Mouse (Mus musculus) cerebellum, adult 2 months (tissue): Measurements from ENCODE around the gene Smox. TPM values are rescaled to one million over a fixed set of nuclear protein-coding genes. Genes with fewer than 3 reads are reported as not detected.

Experiments used
- DNase-seq, 2 experiments: peaks; one replicate each; pipeline ENCODE4 v3.0.0; 2021
- H3K27ac ChIP-seq: fragments of 200-500 bp; 2 replicates; pipeline ENCODE4 v1.5.1; 2012; ENCODE audit warnings: low read length, control low read depth, inconsistent platforms; ENCODE audit not compliant: insufficient read depth
- H3K27me3 ChIP-seq: fragments of 200-500 bp; 2 replicates; pipeline ENCODE4 v1.6.1; 2012; ENCODE audit warnings: inconsistent platforms, mild to moderate bottlenecking, low read length, moderate library complexity; ENCODE audit not compliant: control insufficient read depth, insufficient read depth
- H3K4me1 ChIP-seq: fragments of 200-500 bp; 2 replicates; pipeline ENCODE4 v1.6.1; 2011; ENCODE audit warnings: low read length; ENCODE audit not compliant: control insufficient read depth, insufficient read depth
- H3K4me3 ChIP-seq: fragments of 200-500 bp; replicated peaks from 2 replicates; pipeline ENCODE3; 2011; ENCODE audit warnings: mild to moderate bottlenecking, low read depth, low read length, control low read depth; ENCODE audit not compliant: insufficient read depth
- CTCF ChIP-seq: fragments of 200-500 bp; IDR thresholded peaks from 2 replicates; pipeline ENCODE4 v1.5.1; 2011; ENCODE audit warnings: low read depth, mild to moderate bottlenecking, control low read depth, low read length, moderate library complexity, borderline replicate concordance; ENCODE audit not compliant: insufficient read depth
- POLR2A ChIP-seq: fragments of 200-500 bp; IDR thresholded peaks from 2 replicates; pipeline ENCODE4 v1.6.1; 2011; ENCODE audit warnings: low read length, control low read depth, borderline replicate concordance; ENCODE audit not compliant: insufficient read depth
- WGBS: fragments of 180-500 bp; shearing (Covaris S2); methylation state at CpG from one replicate; pipeline ENCODE4 v1.1.7; 2018; 5-methylcytosine and 5-hydroxymethylcytosine counted together
- polyA plus RNA-seq: library from polyadenylated mRNA; depleted of rRNA; stranded (reverse); fragments of >200 nt; gene quantifications from 2 replicates; pipeline ENCODE4 v1.2.3, GENCODE M21; 2012; rRNA removed

Gene Smox
- polyA plus RNA-seq, 1 experiment = 93.4 TPM

GRCm38 (mm10) chr2:131562586-131563122 lies 71.4 kb downstream of the Smox start:
- 0 out of 2 replicates have a peak, but pooled peaks have one; percentile 16 for TF ChIP-seq CTCF
- TF ChIP-seq POLR2A = no peak
- peak in 1 of 2 experiments; percentile 53 for DNase-seq
- H3K4me1 ChIP-seq = no peaks in the 10 kb centered on the region; the same call in 1 of the 2 replicates
- peak overlapping the region; percentile 32 for H3K4me3 ChIP-seq
- under 1% methylated on average over 28 of the region's 30 CpGs for WGBS
- H3K27me3 ChIP-seq = peaks cover 8% of the 10 kb centered on the region; the same call in 1 of the 2 replicates
- H3K27ac ChIP-seq = no peak overlapping the region

Other genes starting within 250 kb of the Smox start
- 35.6 and 36.7 TPM in 2 replicates for gene Pank2, start 229.0 kb upstream of the Smox start, polyA plus RNA-seq
- gene Rnf24, start 138.6 kb upstream of the Smox start, polyA plus RNA-seq = 14.5 and 14.6 TPM in 2 replicates
- 7.0 and 7.8 TPM in 2 replicates for gene Adra1d, start 70.8 kb downstream of the Smox start, polyA plus RNA-seq